Mouse (Mus musculus): ENCODE measurements around the gene Col1a2. TPM values are rescaled to one million over a fixed set of nuclear protein-coding genes. Genes with fewer than 3 reads are reported as not detected.

Gene Col1a2
- polyA plus RNA-seq (2017; shearing (Covaris generic)): 0.20 TPM

GRCm38 (mm10) chr6:4504603-4505131 is at the start of gene Col1a2:
Gene Col1a2 (plus strand): TSS chr6:4504814.

Other genes with a start within 250 kb of the Col1a2 start
- 39.0 TPM for gene Casd1, start 96.0 kb downstream of the Col1a2 start, polyA plus RNA-seq (2017; shearing (Covaris generic))
- gene Sgce, start 242.4 kb downstream of the Col1a2 start, polyA plus RNA-seq (2017; shearing (Covaris generic)): 0.26 TPM
- gene Peg10, start 242.5 kb downstream of the Col1a2 start, polyA plus RNA-seq (2017; shearing (Covaris generic)): not detected

Measured in CD4-positive, CD25-positive, alpha-beta regulatory T cell (primary cell).